Mouse (Mus musculus) forebrain, postnatal 0 days (tissue): Measurements from ENCODE around the gene Gm14139. TPM values are rescaled to one million over a fixed set of nuclear protein-coding genes. Genes with fewer than 3 reads are reported as not detected.
"Not testable (repeated sequence)": the region's sequence is repeated elsewhere in the genome, so short reads cannot be mapped to it uniquely, and the experiment has no call there.

Experiments used
- ATAC-seq: fragments of 200-750 bp; cut with Nextera tagmentation; 2 replicates; pipeline ENCODE4 v1.8.0; 2017; ENCODE audit warnings: mild to moderate bottlenecking, moderate library complexity
- DNase-seq: peaks from one replicate; pipeline ENCODE4 v3.0.0-alpha.2; 2015
- H3K27ac ChIP-seq: fragments of 300-500 bp; sonication (generic); 2 replicates; pipeline ENCODE4 v1.5.1; 2014; ENCODE audit warnings: low read depth, mild to moderate bottlenecking, antibody characterized with exemption, low read length, moderate library complexity, mixed read lengths
- H3K27me3 ChIP-seq: fragments of 300-500 bp; sonication (generic); 2 replicates; pipeline ENCODE4 v1.6.1; 2014; ENCODE audit warnings: mild to moderate bottlenecking, low read length, mixed read lengths; ENCODE audit not compliant: insufficient read depth
- H3K36me3 ChIP-seq: fragments of 300-500 bp; sonication (generic); 2 replicates; pipeline ENCODE4 v1.6.1; 2014; ENCODE audit warnings: mild to moderate bottlenecking, moderate library complexity; ENCODE audit not compliant: insufficient read depth
- H3K4me1 ChIP-seq: fragments of 300-500 bp; sonication (generic); 2 replicates; pipeline ENCODE4 v1.6.1; 2014; ENCODE audit warnings: antibody characterized with exemption; ENCODE audit not compliant: insufficient read depth
- H3K4me2 ChIP-seq: fragments of 300-500 bp; sonication (generic); 2 replicates; pipeline ENCODE4 v1.6.1; 2014; ENCODE audit warnings: low read depth, mild to moderate bottlenecking, moderate library complexity
- H3K4me3 ChIP-seq: fragments of 300-500 bp; sonication (generic); 2 replicates; pipeline ENCODE4 v1.5.1; 2014; ENCODE audit warnings: low read depth, low read length, mixed read lengths
- H3K9ac ChIP-seq: fragments of 300-500 bp; sonication (generic); 2 replicates; pipeline ENCODE4 v1.6.1; 2014; ENCODE audit warnings: mild to moderate bottlenecking
- H3K9me3 ChIP-seq: fragments of 300-500 bp; sonication (generic); 2 replicates; pipeline ENCODE4 v1.6.1; 2016; ENCODE audit warnings: low read length
- CTCF ChIP-seq: sonication (generic); IDR thresholded peaks from 2 replicates; pipeline ENCODE4 v1.5.1; 2016; ENCODE audit warnings: antibody characterized with exemption, control low read depth, low read depth
- WGBS: fragments of 180-500 bp; shearing (Covaris S2); extraction: QIAGEN DNeasy Blood & Tissue Kit; methylation state at CpG from one replicate; pipeline ENCODE4 v1.1.7; 2014; 5-methylcytosine and 5-hydroxymethylcytosine counted together
- polyA plus RNA-seq: library from polyadenylated mRNA; unstranded; fragments of >200 nt; fragmentation: Nextera tagmentation; extraction: Ambion mirVana; gene quantifications from 2 replicates; pipeline ENCODE4 v1.2.1, GENCODE M21; 2015
- total RNA-seq: library from RNA; depleted of rRNA; stranded (reverse); fragments of >200 nt; gene quantifications from 2 replicates; pipeline ENCODE4 v1.2.3, GENCODE M21; 2014; rRNA removed

Gene Gm14139
- total RNA-seq (0.33 TPM in 1 of 2 replicates, not detected in the other), polyA plus RNA-seq (0.11 TPM in 1 of 2 replicates, not detected in the other)

DNA sequence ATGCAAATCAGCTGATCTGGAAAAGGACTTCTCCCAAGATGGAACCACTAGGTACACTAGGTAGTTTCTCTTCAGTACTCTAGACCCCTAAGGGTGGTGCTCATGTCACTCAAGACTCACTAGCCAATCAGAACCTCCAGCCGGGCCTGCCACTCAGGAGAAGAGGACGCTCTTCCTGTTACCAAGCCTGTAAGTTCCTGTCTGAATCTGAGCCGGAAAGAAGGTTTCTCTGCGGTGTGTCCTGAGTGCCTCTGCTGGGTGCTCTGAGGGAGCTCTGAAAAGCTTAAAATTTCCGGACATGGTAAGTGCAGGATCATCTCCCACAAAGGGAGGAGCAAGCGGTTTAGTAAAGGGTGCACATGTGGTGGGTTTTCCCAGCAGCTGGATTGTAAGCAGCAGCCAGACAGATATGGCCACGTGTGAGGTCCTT, at the start of gene Gm14139:
Gm14139 (plus strand) TSS at position 186 of the 430 bp plus-strand sequence.
- H3K27me3 ChIP-seq, ATAC-seq, H3K9ac ChIP-seq, H3K27ac ChIP-seq, H3K36me3 ChIP-seq, H3K4me3 ChIP-seq, H3K9me3 ChIP-seq, H3K4me1 ChIP-seq, H3K4me2 ChIP-seq, DNase-seq: not testable (repeated sequence)
- 86% methylated on average over 7 of the region's 7 CpGs for WGBS

DNA sequence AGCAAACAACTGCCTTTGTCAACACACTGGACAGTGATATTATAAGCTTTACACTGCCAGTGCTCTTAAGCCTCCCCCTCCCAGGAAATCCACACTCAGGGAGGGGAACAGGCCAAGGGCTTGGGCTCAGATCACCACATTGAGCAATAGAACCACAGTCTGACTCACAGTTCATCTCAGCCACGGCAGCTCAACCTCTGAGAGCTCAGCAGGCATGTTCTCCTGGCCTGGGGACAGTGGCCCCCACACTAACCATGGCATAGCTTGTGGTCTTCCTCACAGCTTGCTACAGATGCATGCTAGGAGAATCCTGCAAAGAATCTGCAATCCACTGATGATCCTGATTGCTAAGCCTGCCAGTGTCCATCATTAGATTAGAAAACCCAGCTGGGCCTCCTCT, 49.6 kb upstream of the Gm14139 start:
- H3K27ac ChIP-seq, DNase-seq, ATAC-seq, H3K9ac ChIP-seq, H3K4me2 ChIP-seq, H3K27me3 ChIP-seq, H3K4me1 ChIP-seq, H3K4me3 ChIP-seq: not testable (repeated sequence)
- WGBS: 88% methylated on average over 1 of the region's 1 CpGs
- Histone ChIP-seq H3K9me3 (peaks cover 13% of the 10 kb centered on the region), H3K36me3 (peaks cover 15% of the 10 kb centered on the region)

DNA sequence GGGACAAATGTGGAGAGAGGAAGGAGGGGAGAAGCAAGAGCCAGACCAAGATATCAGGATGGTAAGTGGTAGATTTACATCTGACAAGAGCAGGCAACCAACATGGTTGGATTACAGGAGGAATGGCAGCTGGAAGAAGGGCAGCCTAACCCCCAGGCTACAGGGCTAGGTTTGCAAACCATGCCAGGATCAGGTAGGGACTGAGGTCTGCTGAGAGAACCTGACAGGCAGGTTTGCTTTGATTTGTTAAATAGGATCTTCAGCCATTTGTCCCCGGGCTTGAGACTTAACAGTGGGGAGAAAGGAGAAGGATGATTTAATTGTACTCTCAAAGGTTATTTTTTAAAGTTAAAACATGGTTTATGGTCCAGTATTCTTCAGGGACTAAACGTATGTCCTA, 48.8 kb upstream of the Gm14139 start:
- WGBS: 95% methylated on average over 2 of the region's 2 CpGs
- Histone ChIP-seq H3K36me3 (peaks cover 15% of the 10 kb centered on the region), H3K9ac (no peak overlapping the region), H3K9me3 (peaks cover 13% of the 10 kb centered on the region), H3K4me2 (no peak overlapping the region), H3K27ac (no peak overlapping the region), H3K4me1 (0 out of 2 replicates have a peak, but pooled peaks cover 5% of the 10 kb centered on the region), H3K27me3 (no peaks in the 10 kb centered on the region), H3K4me3 (no peak overlapping the region)
- DNase-seq (no peak), ATAC-seq (no peak)
- no peak for TF ChIP-seq CTCF

DNA sequence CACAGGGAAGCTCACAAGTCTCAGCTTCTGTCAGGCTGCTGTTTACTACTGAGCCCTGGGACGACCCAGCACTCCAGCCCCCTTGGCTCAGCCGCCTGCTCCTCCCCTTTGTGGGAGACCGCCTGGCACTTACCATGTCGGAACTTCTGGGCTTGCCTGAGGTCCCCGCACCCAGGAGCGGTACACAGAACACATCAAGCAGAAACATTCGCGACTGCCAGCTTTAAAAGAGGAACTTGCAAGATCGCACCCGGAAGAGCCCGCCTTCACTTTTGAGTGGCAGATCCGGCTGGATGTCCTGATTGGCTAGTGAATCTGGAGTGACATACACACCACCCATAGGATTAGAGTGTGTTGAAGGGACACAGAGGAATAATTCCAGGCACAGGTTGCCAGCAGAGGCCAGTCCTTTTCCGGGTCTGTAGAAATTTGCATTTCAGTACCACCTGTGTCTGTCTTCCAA, 45.1 kb upstream of the Gm14139 start, which contains the start of gene Zfp120:
Zfp120 (minus strand) TSS at position 274 of the 463 bp plus-strand sequence.
- DNase-seq: peak; percentile 94
- H3K27me3 ChIP-seq: no peaks in the 10 kb centered on the region
- peak within 1 kb of the TSS; percentile 70 for H3K9ac ChIP-seq
- no peaks in the 10 kb centered on the region for H3K9me3 ChIP-seq
- under 1% methylated on average over 13 of the region's 13 CpGs for WGBS
- peak; percentile 29; the same call in 1 of the 2 replicates for TF ChIP-seq CTCF
- ATAC-seq: peak; percentile 100
- peak within 1 kb of the TSS; percentile 57 for H3K4me2 ChIP-seq
- 0 out of 2 replicates have a peak, but pooled peaks cover 5% of the 10 kb centered on the region for H3K4me1 ChIP-seq
- peak within 1 kb of the TSS; percentile 70 for H3K4me3 ChIP-seq
- peak within 1 kb of the TSS; percentile 62 for H3K27ac ChIP-seq
- peaks cover 10% of the 10 kb centered on the region for H3K36me3 ChIP-seq

DNA sequence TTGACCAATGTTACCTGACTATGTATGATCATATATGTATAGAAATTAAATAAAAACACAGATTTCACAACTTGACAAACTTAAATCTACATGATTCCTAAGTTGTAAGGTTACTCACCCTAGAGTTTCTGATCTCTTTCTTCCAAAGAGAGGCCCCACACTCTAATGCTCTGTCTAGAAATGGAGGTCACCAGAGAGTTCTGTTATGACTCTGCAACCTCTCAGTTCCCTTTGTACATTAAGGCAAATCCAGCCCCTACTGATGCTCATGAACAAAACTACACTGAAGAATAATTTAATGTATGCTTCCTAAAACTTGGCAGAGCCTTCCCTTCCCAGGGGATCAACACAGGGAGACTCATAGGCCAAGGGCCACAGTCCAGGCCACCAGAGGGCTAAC, 14.9 kb upstream of the Gm14139 start:
- H3K4me3 ChIP-seq: no peak overlapping the region
- H3K9me3 ChIP-seq: no peaks in the 10 kb centered on the region
- H3K4me1 ChIP-seq: no peaks in the 10 kb centered on the region
- no peak for TF ChIP-seq CTCF
- no peaks in the 10 kb centered on the region for H3K36me3 ChIP-seq
- H3K4me2 ChIP-seq: no peak overlapping the region
- no peak overlapping the region for H3K9ac ChIP-seq
- no peak for DNase-seq
- no peaks in the 10 kb centered on the region for H3K27me3 ChIP-seq
- H3K27ac ChIP-seq: no peak overlapping the region
- ATAC-seq: no peak

DNA sequence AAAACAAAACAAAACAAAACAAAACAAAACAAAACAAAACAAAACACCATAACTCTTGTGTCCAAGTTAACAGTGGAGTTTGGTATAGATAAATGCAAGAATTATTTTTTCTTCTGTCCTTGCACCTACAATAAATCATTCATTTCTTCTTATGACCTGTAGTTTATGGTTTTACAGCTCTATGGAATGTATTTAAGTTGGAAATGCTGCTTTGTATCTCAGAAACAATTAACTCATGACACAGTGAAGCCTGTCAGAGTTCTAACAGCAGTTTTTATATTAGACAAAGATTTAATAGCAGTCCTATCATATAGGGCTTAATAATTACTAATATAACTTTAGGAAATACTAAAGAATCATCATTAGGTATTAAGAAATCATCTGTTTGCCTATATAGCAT, 7.7 kb upstream of the Gm14139 start:
- Histone ChIP-seq H3K9me3 (peaks cover 5% of the 10 kb centered on the region; the same call in 1 of the 2 replicates), H3K9ac (no peak overlapping the region), H3K4me2 (no peak overlapping the region), H3K27me3 (no peaks in the 10 kb centered on the region), H3K4me3 (no peak overlapping the region), H3K27ac (no peak overlapping the region), H3K4me1 (no peaks in the 10 kb centered on the region), H3K36me3 (no peaks in the 10 kb centered on the region)
- DNase-seq (no peak), ATAC-seq (no peak)
- TF ChIP-seq CTCF: no peak

DNA sequence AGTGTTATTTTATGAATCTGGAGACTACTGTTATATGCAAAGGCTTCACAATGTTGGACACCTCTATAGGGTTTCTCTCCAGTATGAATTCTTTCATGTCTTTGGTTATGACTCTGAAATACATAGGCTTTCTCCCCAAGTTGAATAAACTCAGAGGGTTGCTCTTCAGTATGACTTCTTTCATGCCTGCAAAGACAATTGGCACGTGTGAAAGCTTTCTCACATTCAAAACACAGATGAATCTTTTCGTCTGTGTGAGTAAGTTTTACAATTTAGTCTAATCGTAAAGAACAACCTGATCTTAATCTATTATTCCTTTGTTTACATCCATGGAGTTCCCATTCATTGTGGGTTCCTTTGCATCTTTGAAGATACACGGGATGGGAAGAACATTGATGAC, 2.0 kb upstream of the Gm14139 start, which contains the start of gene Gm10770:
Gm10770 (minus strand) TSS at position 101 of the 400 bp plus-strand sequence.
- not testable (repeated sequence) for H3K36me3 ChIP-seq, H3K4me3 ChIP-seq, H3K4me1 ChIP-seq, DNase-seq, H3K27ac ChIP-seq, H3K9me3 ChIP-seq, ATAC-seq, H3K9ac ChIP-seq, H3K4me2 ChIP-seq, H3K27me3 ChIP-seq
- 80% methylated on average over 4 of the region's 4 CpGs for WGBS

DNA sequence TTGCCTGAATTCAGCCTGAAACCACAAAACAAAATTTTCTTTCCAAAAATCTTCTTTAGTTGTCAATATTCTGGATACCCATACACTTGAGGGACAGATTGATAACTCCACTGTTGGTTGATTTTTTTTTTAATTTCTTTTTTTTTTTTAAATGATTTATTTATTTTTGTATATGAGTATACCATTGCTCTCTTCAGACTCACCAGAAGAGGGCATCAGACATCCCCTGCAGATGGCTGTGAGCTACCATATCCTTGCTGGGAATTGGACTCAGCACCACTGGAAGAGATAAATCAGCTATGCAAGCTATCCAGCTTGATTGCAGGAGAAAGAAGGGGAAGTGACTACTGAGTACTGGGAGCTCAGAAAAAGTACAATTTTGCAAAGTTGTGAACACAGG, 509 bp upstream of the Gm14139 start:
- not testable (repeated sequence) for H3K9me3 ChIP-seq, ATAC-seq, H3K4me2 ChIP-seq, H3K27me3 ChIP-seq, H3K4me1 ChIP-seq, H3K27ac ChIP-seq, H3K36me3 ChIP-seq, H3K9ac ChIP-seq, H3K4me3 ChIP-seq, DNase-seq

DNA sequence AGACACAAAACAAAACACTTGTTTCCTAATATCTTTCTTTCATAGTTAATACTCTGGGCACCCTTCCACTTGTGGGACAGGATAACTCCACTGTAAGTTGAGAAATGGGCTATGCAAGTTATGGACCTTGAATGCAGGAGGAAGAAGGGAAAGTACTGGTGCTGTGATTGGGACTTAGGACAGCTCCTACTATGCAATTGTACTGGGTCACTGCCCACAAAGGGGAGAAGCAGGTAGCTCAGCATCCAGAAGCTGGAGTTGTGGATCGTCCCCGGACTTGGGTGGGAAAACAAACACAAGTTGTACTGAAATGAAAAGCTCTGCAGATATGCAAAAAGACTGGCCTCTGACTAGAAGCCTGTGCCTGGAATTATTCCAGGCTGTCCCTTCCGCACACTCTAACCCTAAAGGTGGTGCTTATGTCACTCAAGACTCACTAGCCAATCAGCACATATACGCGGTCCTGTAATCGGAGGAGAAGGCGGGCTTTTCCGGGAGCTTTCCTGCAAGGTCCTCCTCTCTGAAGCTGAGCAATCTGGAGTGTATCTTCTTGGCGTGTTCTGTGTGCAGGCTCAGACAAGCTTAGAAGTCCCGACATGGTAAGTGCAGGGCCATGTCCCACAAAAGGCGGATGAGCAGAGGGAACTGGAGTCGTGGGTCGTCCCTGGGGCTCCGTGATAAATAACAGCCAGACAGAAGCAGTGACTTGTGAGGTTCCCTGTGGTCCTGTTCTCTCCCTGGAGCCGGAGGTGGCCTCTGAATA, 36.2 kb downstream of the Gm14139 start, which contains the start of gene Zfp937:
Zfp937 (plus strand) TSS at position 474 of the 763 bp plus-strand sequence.
- Histone ChIP-seq H3K9ac (peak within 1 kb of the TSS; percentile 47), H3K4me3 (peak within 1 kb of the TSS; percentile 31), H3K4me2 (peak within 1 kb of the TSS; percentile 51)
- not testable (repeated sequence) for H3K36me3 ChIP-seq, H3K9me3 ChIP-seq, H3K27ac ChIP-seq, H3K4me1 ChIP-seq, H3K27me3 ChIP-seq
- 3% methylated on average over 15 of the region's 15 CpGs for WGBS
- ATAC-seq: peak; percentile 100
- peak; percentile 44 for DNase-seq

DNA sequence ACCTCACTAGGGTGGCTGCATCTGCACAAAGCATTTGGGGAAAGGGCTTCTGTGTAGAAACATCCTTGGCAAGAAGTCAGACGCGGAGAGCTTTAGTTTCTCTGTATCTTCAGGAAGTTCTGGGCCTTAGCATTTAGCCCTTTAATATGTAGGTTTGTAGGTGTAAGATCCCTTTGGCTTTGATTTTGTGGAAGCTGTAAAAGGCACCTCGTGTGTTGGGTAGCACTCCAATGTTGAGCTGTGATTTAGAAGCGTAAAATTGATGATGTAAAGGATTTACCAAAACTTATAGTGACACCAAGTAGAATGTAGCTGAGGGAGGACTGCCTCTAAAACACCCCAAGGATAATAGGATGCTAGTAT, 36.8 kb downstream of the Gm14139 start:
- H3K4me1 ChIP-seq, H3K9me3 ChIP-seq, H3K27me3 ChIP-seq, DNase-seq, ATAC-seq, H3K36me3 ChIP-seq, H3K27ac ChIP-seq: not testable (repeated sequence)
- Histone ChIP-seq H3K4me3 (peak overlapping the region; percentile 31), H3K4me2 (peak overlapping the region; percentile 51), H3K9ac (peak overlapping the region; percentile 47)
- WGBS: 2% methylated on average over 3 of the region's 4 CpGs
